Mouse (Mus musculus) liver, embryonic 11.5 days (tissue): ENCODE measurements around the gene Wnt11. TPM values are rescaled to one million over a fixed set of nuclear protein-coding genes. Genes with fewer than 3 reads are reported as not detected.
A peak's percentile ranks its signal among the peaks of the same experiment; 100 is the strongest.

Experiments used
- ATAC-seq: fragments of 200-750 bp; cut with Nextera tagmentation; replicated peaks from 2 replicates; pipeline ENCODE4 v1.8.0; 2017; ENCODE audit warnings: moderate number of reproducible peaks, mild to moderate bottlenecking, moderate TSS enrichment, moderate library complexity; ENCODE audit not compliant: low FRiP score
- DNase-seq: peaks from one replicate; pipeline ENCODE4 v3.0.0-alpha.2; 2017; ENCODE audit warnings: low spot score
- H3K27ac ChIP-seq: fragments of 300-500 bp; sonication (generic); 2 replicates; pipeline ENCODE4 v1.5.1; 2014; ENCODE audit warnings: mild to moderate bottlenecking, low read depth, low read length, control low read depth
- H3K27me3 ChIP-seq: fragments of 300-500 bp; sonication (generic); replicated peaks from 2 replicates; pipeline ENCODE4 v1.6.1; 2014; ENCODE audit warnings: low read length, mixed read lengths; ENCODE audit not compliant: control insufficient read depth, insufficient read depth
- H3K36me3 ChIP-seq: fragments of 300-500 bp; sonication (generic); 2 replicates; pipeline ENCODE4 v1.6.1; 2014; ENCODE audit warnings: mild to moderate bottlenecking, low read length, moderate library complexity, mixed read lengths; ENCODE audit not compliant: control insufficient read depth, insufficient read depth
- H3K4me1 ChIP-seq: fragments of 300-500 bp; sonication (generic); replicated peaks from 2 replicates; pipeline ENCODE4 v1.6.1; 2014; ENCODE audit warnings: low read length, mixed read lengths; ENCODE audit not compliant: control insufficient read depth, insufficient read depth
- H3K4me2 ChIP-seq: fragments of 300-500 bp; sonication (generic); 2 replicates; pipeline ENCODE4 v1.6.1; 2014; ENCODE audit warnings: mild to moderate bottlenecking, control low read depth, moderate library complexity
- H3K4me3 ChIP-seq: fragments of 300-500 bp; sonication (generic); 2 replicates; pipeline ENCODE4 v1.5.1; 2014; ENCODE audit warnings: low read depth, low read length, control low read depth
- H3K9ac ChIP-seq: fragments of 300-500 bp; sonication (generic); 2 replicates; pipeline ENCODE4 v1.6.1; 2014; ENCODE audit warnings: low read depth, low read length, control low read depth
- H3K9me3 ChIP-seq: fragments of 300-500 bp; sonication (generic); 2 replicates; pipeline ENCODE4 v1.6.1; 2016; ENCODE audit warnings: low read length, inconsistent platforms, mixed read lengths; ENCODE audit not compliant: control insufficient read depth
- WGBS: fragments of 180-500 bp; shearing (Covaris S2); extraction: QIAGEN DNeasy Blood & Tissue Kit; methylation state at CpG from one replicate; pipeline ENCODE4 v1.1.7; 2014; 5-methylcytosine and 5-hydroxymethylcytosine counted together
- polyA plus RNA-seq: library from polyadenylated mRNA; unstranded; fragments of >200 nt; fragmentation: Nextera tagmentation; extraction: Ambion mirVana; gene quantifications from 2 replicates; pipeline ENCODE4 v1.2.1, GENCODE M21; 2014

Gene Wnt11
- polyA plus RNA-seq: 7.5 and 8.0 TPM in 2 replicates

- Histone ChIP-seq H3K4me3 (peak within 1 kb of the TSS; percentile 51), H3K27me3 (peaks cover 91% of the 10 kb centered on the region), H3K9me3 (no peaks in the 10 kb centered on the region), H3K9ac (0 out of 2 replicates have a peak within 1 kb of the TSS, but pooled peaks have one; percentile 12), H3K27ac (no peak within 1 kb of the TSS), H3K4me2 (peak within 1 kb of the TSS; percentile 78), H3K36me3 (no peaks in the 10 kb centered on the region), H3K4me1 (0 out of 2 replicates have a peak, but pooled peaks cover 4% of the 10 kb centered on the region)
- 1% methylated on average over 66 of the region's 66 CpGs for WGBS
- DNase-seq: no peak
- no peak for ATAC-seq
Measured at GRCm38 (mm10) chr7:98834711-98835321, at the start of gene Wnt11. Gene Wnt11 (plus strand): TSS chr7:98835112.

- Histone ChIP-seq H3K27ac (no peak overlapping the region), H3K4me3 (no peak overlapping the region), H3K4me2 (no peak overlapping the region), H3K4me1 (peaks cover 4% of the 10 kb centered on the region; the same call in 1 of the 2 replicates), H3K27me3 (no peaks in the 10 kb centered on the region), H3K36me3 (no peaks in the 10 kb centered on the region), H3K9me3 (no peaks in the 10 kb centered on the region), H3K9ac (no peak overlapping the region)
- 33% methylated on average over 11 of the region's 11 CpGs for WGBS
- ATAC-seq: no peak
- no peak for DNase-seq
Measured at GRCm38 (mm10) chr7:98786792-98787612, 47.9 kb upstream of the Wnt11 start.

DNA sequence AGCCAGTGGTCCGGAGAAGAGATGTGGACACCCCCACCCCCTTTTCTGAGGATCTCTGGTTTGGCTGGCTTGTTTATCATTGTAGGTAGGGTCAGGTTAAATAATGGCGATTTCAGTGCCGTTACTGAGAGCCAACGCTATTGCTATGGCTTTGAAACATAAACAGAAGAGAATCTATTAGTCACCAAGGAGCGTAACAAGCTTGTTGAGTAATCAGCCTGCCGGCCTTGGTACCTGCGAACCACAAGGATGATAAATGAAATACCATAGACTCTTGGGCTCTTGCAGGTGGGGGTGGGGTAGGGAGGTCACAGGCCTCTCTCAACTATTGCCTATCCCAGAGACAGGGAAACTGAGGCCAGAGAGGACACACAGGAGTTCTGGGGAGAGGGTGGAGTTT is 46.2 kb upstream of the Wnt11 start:
- Histone ChIP-seq H3K4me2 (no peak overlapping the region), H3K36me3 (no peaks in the 10 kb centered on the region), H3K4me1 (peaks cover 4% of the 10 kb centered on the region; the same call in 1 of the 2 replicates), H3K4me3 (no peak overlapping the region), H3K9ac (no peak overlapping the region), H3K27ac (no peak overlapping the region), H3K9me3 (no peaks in the 10 kb centered on the region), H3K27me3 (no peaks in the 10 kb centered on the region)
- 64% methylated on average over 7 of the region's 7 CpGs for WGBS
- ATAC-seq: no peak
- DNase-seq: no peak

GRCm38 (mm10) chr7:98789121-98789520 is 45.8 kb upstream of the Wnt11 start:
- Histone ChIP-seq H3K4me1 (peaks cover 4% of the 10 kb centered on the region; the same call in 1 of the 2 replicates), H3K27ac (no peak overlapping the region), H3K4me3 (no peak overlapping the region), H3K27me3 (no peaks in the 10 kb centered on the region), H3K9me3 (no peaks in the 10 kb centered on the region), H3K36me3 (no peaks in the 10 kb centered on the region), H3K4me2 (no peak overlapping the region), H3K9ac (no peak overlapping the region)
- DNase-seq (no peak), ATAC-seq (no peak)
- 63% methylated on average over 4 of the region's 4 CpGs for WGBS

GRCm38 (mm10) chr7:98791864-98792263 is 43.0 kb upstream of the Wnt11 start:
- WGBS: 79% methylated on average over 5 of the region's 5 CpGs

GRCm38 (mm10) chr7:98793811-98794210 is 41.1 kb upstream of the Wnt11 start:
- H3K9ac ChIP-seq: no peak overlapping the region
- H3K4me2 ChIP-seq: no peak overlapping the region
- no peak for ATAC-seq
- no peaks in the 10 kb centered on the region for H3K9me3 ChIP-seq
- no peak overlapping the region for H3K4me3 ChIP-seq
- no peaks in the 10 kb centered on the region for H3K36me3 ChIP-seq
- no peak for DNase-seq
- no peak overlapping the region for H3K27ac ChIP-seq
- 69% methylated on average over 5 of the region's 5 CpGs for WGBS
- H3K4me1 ChIP-seq: 0 out of 2 replicates have a peak, but pooled peaks cover 6% of the 10 kb centered on the region
- H3K27me3 ChIP-seq: peaks cover 5% of the 10 kb centered on the region; the same call in 1 of the 2 replicates

More at GRCm38 (mm10) chr7:98791864-98792263, 43.0 kb upstream of the Wnt11 start:
- Histone ChIP-seq H3K9me3 (no peaks in the 10 kb centered on the region), H3K4me3 (no peak overlapping the region), H3K27me3 (peaks cover 5% of the 10 kb centered on the region; the same call in 1 of the 2 replicates), H3K4me1 (peaks cover 3% of the 10 kb centered on the region; the same call in 1 of the 2 replicates), H3K36me3 (no peaks in the 10 kb centered on the region), H3K27ac (no peak overlapping the region), H3K4me2 (no peak overlapping the region), H3K9ac (no peak overlapping the region)
- ATAC-seq: no peak
- DNase-seq: no peak

GRCm38 (mm10) chr7:98794444-98794843 is 40.5 kb upstream of the Wnt11 start:
- Histone ChIP-seq H3K9me3 (no peaks in the 10 kb centered on the region), H3K27ac (no peak overlapping the region), H3K4me3 (no peak overlapping the region), H3K27me3 (peaks cover 5% of the 10 kb centered on the region; the same call in 1 of the 2 replicates), H3K4me2 (no peak overlapping the region), H3K4me1 (0 out of 2 replicates have a peak, but pooled peaks cover 6% of the 10 kb centered on the region), H3K36me3 (no peaks in the 10 kb centered on the region), H3K9ac (no peak overlapping the region)
- WGBS: 71% methylated on average over 3 of the region's 3 CpGs
- ATAC-seq (no peak), DNase-seq (no peak)

DNA sequence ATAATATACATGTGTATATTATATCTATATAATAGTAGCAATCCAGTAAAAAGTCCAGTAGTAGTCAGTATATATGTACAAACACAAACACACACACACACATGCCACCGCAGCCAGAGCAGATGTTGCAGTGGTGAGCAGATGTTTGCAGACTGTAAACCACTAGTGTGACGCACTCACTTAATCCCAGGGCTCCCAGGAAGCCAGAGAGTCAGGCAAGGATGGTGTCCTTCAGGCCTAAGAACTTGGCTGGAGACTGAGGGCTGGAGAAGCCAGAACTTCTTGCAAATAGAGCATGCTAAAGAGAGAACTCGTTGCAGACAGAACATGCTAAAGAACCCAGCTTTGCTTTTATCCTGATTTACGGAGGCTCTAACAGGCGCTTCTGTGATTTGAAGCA is 39.3 kb upstream of the Wnt11 start:
- Histone ChIP-seq H3K9me3 (no peaks in the 10 kb centered on the region), H3K27me3 (peaks cover 5% of the 10 kb centered on the region; the same call in 1 of the 2 replicates), H3K4me2 (no peak overlapping the region), H3K4me1 (0 out of 2 replicates have a peak, but pooled peaks cover 6% of the 10 kb centered on the region), H3K4me3 (no peak overlapping the region), H3K27ac (no peak overlapping the region), H3K36me3 (no peaks in the 10 kb centered on the region), H3K9ac (no peak overlapping the region)
- WGBS: 87% methylated on average over 5 of the region's 5 CpGs
- DNase-seq: no peak
- no peak for ATAC-seq
